Comparison of ENCODE assay signal across 8 mouse cellular contexts in genomic region chr8:88023423-88023822, GRCm38 (mm10).
A peak's percentile ranks its signal among the peaks of the same experiment; 100 is the strongest.
DNase-seq lines count a peak whose midpoint lies in the region; ATAC-seq and TF ChIP-seq lines count a peak whose summit lies in the region.

No protein-coding gene starts in this region.

- intact Hi-C loops in heart, postnatal 14 days (cut with DNase I): loop anchor here (2.0 to 5.0 kb wide), 4 partner anchors 307 to 429 kb away; no protein-coding TSS in a partner anchor

- peaks cover 18% of the 10 kb centered on the region for H3K27me3 ChIP-seq in E14TG2a.4 (ENCODE audit: insufficient read depth, low read length)
- H3K27me3 ChIP-seq in midbrain, embryonic 13.5 days: peaks cover 3% of the 10 kb centered on the region; the same call in 1 of the 2 replicates

- peak; percentile 24; the same call in 1 of the 2 replicates for TF ChIP-seq CTCF in E14TG2a.4 (conservative IDR thresholded peaks at IDR 0.05; ENCODE audit: low read length)

- H3K4me1 ChIP-seq in E14TG2a.4 (replicated peaks; ENCODE audit: low read depth, low read length): peaks cover 49% of the 10 kb centered on the region
- H3K4me1 ChIP-seq in midbrain, embryonic 13.5 days (replicated peaks): peaks cover 24% of the 10 kb centered on the region

- peak; percentile 85 for ATAC-seq in midbrain, embryonic 13.5 days
- no peak for ATAC-seq in CD4-positive, CD25-positive, alpha-beta regulatory T cell, adult 4 months

- H3K4me2 ChIP-seq in midbrain, embryonic 13.5 days (replicated peaks): no peak overlapping the region

- 13% methylated on average over 5 of the region's 5 CpGs for WGBS in midbrain, embryonic 13.5 days

- no peak overlapping the region for H3K27ac ChIP-seq in midbrain, embryonic 13.5 days

- peak; percentile 25 for DNase-seq in 3134 (ENCODE audit: extremely low read depth, insufficient read length, low spot score)
- peak; percentile 33 to 58 for DNase-seq in cerebellum, postnatal 36 days
- peak; percentile 15 to 56 for DNase-seq in heart, postnatal 14 days
- peak; percentile 47 to 61 for DNase-seq in kidney, postnatal 4 days
- DNase-seq in spleen, postnatal 10 days (ENCODE audit: low spot score in 2 of 2): no peak

- no peaks in the 10 kb centered on the region for H3K36me3 ChIP-seq in E14TG2a.4 (ENCODE audit: insufficient read depth, low read length)
- no peaks in the 10 kb centered on the region for H3K36me3 ChIP-seq in midbrain, embryonic 13.5 days

- H3K4me3 ChIP-seq in E14TG2a.4 (replicated peaks; ENCODE audit: low read length): no peak overlapping the region; the same call in 1 of the 2 replicates
- no peak overlapping the region for H3K4me3 ChIP-seq in midbrain, embryonic 13.5 days (replicated peaks)

- H3K9ac ChIP-seq in midbrain, embryonic 13.5 days (replicated peaks): no peak overlapping the region

- peaks cover 12% of the 10 kb centered on the region for H3K9me3 ChIP-seq in E14TG2a.4 (ENCODE audit: low read length)
- peaks cover 3% of the 10 kb centered on the region; the same call in 1 of the 2 replicates for H3K9me3 ChIP-seq in midbrain, embryonic 13.5 days

Comparison
In these comparisons a context has a peak if more than half of its experiments do, and no peak if none do; other contexts are left out.
1. DNase-seq: peak in 3134 (single experiment), cerebellum, postnatal 36 days (2 of 2), heart, postnatal 14 days (2 of 2) and kidney, postnatal 4 days (2 of 2); none in spleen, postnatal 10 days (0 of 2).